Mouse (Mus musculus): ENCODE data around the gene Egfl8. TPM values are rescaled to one million over a fixed set of nuclear protein-coding genes. Genes with fewer than 3 reads are reported as not detected.

Gene Egfl8
- polyA plus RNA-seq, 2 experiments = 0.10 to 0.39 TPM

- no peak for ATAC-seq (ENCODE audit: insufficient read depth)
- Histone ChIP-seq H3K4me1 (replicated peaks; ENCODE audit: control insufficient read depth in 2 of 2, insufficient read depth in 2 of 2, low read length in 1 of 2) (peaks cover 5% of the 10 kb centered on the region in 2 experiments), H3K4me2 (ENCODE audit: low read depth) (no peak overlapping the region), H3K4me3 (ENCODE audit: insufficient read depth in 1 of 2, low read depth in 2 of 2, low read length in 2 of 2) (no peak overlapping the region), H3K27ac (no peak overlapping the region), H3K36me3 (replicated peaks; ENCODE audit: control insufficient read depth, insufficient read depth, low read depth) (no peaks in the 10 kb centered on the region), H3K9ac (replicated peaks) (no peak overlapping the region), H3K9me3 (ENCODE audit: control insufficient read depth, low read length) (no peaks in the 10 kb centered on the region), H3K27me3 (ENCODE audit: control insufficient read depth, insufficient read depth, low read length) (no peaks in the 10 kb centered on the region)
- DNase-seq (ENCODE audit: low read depth in 3 of 3, low spot score in 3 of 3) = no peak
- TF ChIP-seq EP300 (IDR thresholded peaks at IDR 0.05; ENCODE audit: low read depth) = no peak
- TF ChIP-seq CTCF (IDR thresholded peaks at IDR 0.05; ENCODE audit: low read depth) = no peak
- WGBS (ENCODE audit: insufficient replicate concordance) = 57% methylated on average over 7 of the region's 7 CpGs
Measured at GRCm38 (mm10) chr17:34583397-34583796, 32.4 kb downstream of the Egfl8 start.

DNA sequence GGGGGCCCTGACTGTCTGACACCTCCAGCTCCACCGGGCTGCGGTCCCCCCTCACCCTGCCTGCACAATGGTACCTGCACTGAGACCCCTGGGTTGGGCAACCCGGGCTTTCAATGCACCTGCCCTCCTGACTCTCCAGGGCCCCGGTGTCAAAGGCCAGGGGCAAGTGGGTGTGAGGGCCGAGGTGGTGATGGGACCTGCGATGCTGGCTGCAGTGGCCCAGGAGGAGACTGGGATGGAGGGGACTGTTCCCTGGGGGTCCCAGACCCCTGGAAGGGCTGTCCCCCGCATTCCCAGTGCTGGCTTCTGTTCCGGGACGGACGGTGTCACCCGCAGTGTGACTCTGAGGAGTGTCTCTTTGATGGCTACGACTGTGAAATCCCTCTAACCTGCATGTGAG lies 33.2 kb downstream of the Egfl8 start:
- no peak overlapping the region for H3K9ac ChIP-seq (replicated peaks)
- H3K4me3 ChIP-seq (ENCODE audit: insufficient read depth in 1 of 2, low read depth in 2 of 2, low read length in 2 of 2) = no peak overlapping the region
- TF ChIP-seq EP300 (IDR thresholded peaks at IDR 0.05; ENCODE audit: low read depth) = no peak
- TF ChIP-seq CTCF (IDR thresholded peaks at IDR 0.05; ENCODE audit: low read depth) = no peak
- H3K36me3 ChIP-seq (replicated peaks; ENCODE audit: control insufficient read depth, insufficient read depth, low read depth) = no peaks in the 10 kb centered on the region
- no peaks in the 10 kb centered on the region for H3K9me3 ChIP-seq (ENCODE audit: control insufficient read depth, low read length)
- H3K27ac ChIP-seq = no peak overlapping the region
- 74% methylated on average over 12 of the region's 12 CpGs for WGBS (ENCODE audit: insufficient replicate concordance)
- H3K4me1 ChIP-seq (replicated peaks; ENCODE audit: control insufficient read depth in 2 of 2, insufficient read depth in 2 of 2, low read length in 1 of 2) = no peaks in the 10 kb centered on the region; a peak in 1 of 4 replicates
- no peak overlapping the region for H3K4me2 ChIP-seq (ENCODE audit: low read depth)
- H3K27me3 ChIP-seq (ENCODE audit: control insufficient read depth, insufficient read depth, low read length) = no peaks in the 10 kb centered on the region
- no peak for DNase-seq (ENCODE audit: low read depth in 3 of 3, low spot score in 3 of 3)
- ATAC-seq (ENCODE audit: insufficient read depth) = no peak

DNA sequence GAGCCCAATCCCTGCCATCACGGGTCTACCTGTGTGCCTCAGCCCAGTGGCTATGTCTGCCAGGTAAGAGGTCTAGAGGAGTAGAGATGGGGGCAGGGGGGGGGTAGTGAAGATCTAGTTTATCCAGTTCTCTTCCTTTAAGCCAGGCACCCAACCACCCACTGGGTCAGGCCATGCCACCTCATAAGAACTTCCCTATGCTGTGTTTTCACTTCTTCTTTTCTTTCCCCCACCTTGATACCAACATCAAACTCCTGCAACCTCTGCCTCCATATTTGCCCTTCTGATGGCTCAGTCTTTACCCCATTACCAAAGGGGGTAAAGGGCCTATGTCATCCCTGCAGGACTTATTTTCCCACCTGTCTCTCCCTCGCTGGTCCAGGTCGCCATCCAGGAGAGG lies 37.7 kb downstream of the Egfl8 start:
- ATAC-seq (ENCODE audit: insufficient read depth) = no peak
- Histone ChIP-seq H3K4me1 (replicated peaks; ENCODE audit: control insufficient read depth in 2 of 2, insufficient read depth in 2 of 2, low read length in 1 of 2) (no peaks in the 10 kb centered on the region), H3K4me3 (ENCODE audit: insufficient read depth in 1 of 2, low read depth in 2 of 2, low read length in 2 of 2) (no peak overlapping the region), H3K27ac (no peak overlapping the region), H3K9ac (replicated peaks) (no peak overlapping the region), H3K27me3 (ENCODE audit: control insufficient read depth, insufficient read depth, low read length) (no peaks in the 10 kb centered on the region), H3K4me2 (ENCODE audit: low read depth) (no peak overlapping the region), H3K9me3 (ENCODE audit: control insufficient read depth, low read length) (no peaks in the 10 kb centered on the region), H3K36me3 (replicated peaks; ENCODE audit: control insufficient read depth, insufficient read depth, low read depth) (no peaks in the 10 kb centered on the region)
- TF ChIP-seq EP300 (IDR thresholded peaks at IDR 0.05; ENCODE audit: low read depth) = no peak
- no peak for TF ChIP-seq CTCF (IDR thresholded peaks at IDR 0.05; ENCODE audit: low read depth)
- no peak for DNase-seq (ENCODE audit: low read depth in 3 of 3, low spot score in 3 of 3)
- WGBS (ENCODE audit: insufficient replicate concordance) = 67% methylated on average over 3 of the region's 3 CpGs

DNA sequence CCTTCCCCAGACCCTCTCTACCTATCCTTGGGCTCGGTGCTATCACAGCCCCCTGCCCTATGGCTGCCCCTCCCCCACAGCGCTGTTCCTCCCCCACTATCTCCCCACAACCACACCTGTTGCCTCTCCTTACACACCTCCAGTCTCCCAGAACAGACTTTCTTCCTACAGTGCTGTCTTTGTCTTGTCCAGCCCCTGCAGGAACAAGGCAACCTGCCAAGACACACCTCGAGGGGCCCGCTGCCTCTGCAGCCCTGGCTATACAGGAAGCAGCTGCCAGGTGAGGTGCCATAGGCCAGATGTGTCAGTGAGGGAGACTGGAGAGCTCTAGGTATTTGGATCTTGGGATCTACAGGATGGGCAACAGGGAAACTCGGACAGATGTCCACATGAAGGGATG lies 39.2 kb downstream of the Egfl8 start:
- Histone ChIP-seq H3K4me2 (ENCODE audit: low read depth) (no peak overlapping the region), H3K9me3 (ENCODE audit: control insufficient read depth, low read length) (no peaks in the 10 kb centered on the region), H3K36me3 (replicated peaks; ENCODE audit: control insufficient read depth, insufficient read depth, low read depth) (no peaks in the 10 kb centered on the region), H3K4me1 (replicated peaks; ENCODE audit: control insufficient read depth in 2 of 2, insufficient read depth in 2 of 2, low read length in 1 of 2) (no peaks in the 10 kb centered on the region), H3K4me3 (ENCODE audit: insufficient read depth in 1 of 2, low read depth in 2 of 2, low read length in 2 of 2) (no peak overlapping the region), H3K27me3 (ENCODE audit: control insufficient read depth, insufficient read depth, low read length) (no peaks in the 10 kb centered on the region), H3K27ac (no peak overlapping the region), H3K9ac (replicated peaks) (no peak overlapping the region)
- ATAC-seq (ENCODE audit: insufficient read depth) (no peak), DNase-seq (ENCODE audit: low read depth in 3 of 3, low spot score in 3 of 3) (no peak)
- TF ChIP-seq CTCF (IDR thresholded peaks at IDR 0.05; ENCODE audit: low read depth) = no peak
- TF ChIP-seq EP300 (IDR thresholded peaks at IDR 0.05; ENCODE audit: low read depth) = no peak
- 60% methylated on average over 5 of the region's 5 CpGs for WGBS (ENCODE audit: insufficient replicate concordance)

GRCm38 (mm10) chr17:34572361-34572760 lies 43.4 kb downstream of the Egfl8 start:
- DNase-seq (ENCODE audit: low read depth in 3 of 3, low spot score in 3 of 3) (no peak), ATAC-seq (ENCODE audit: insufficient read depth) (no peak)
- Histone ChIP-seq H3K4me3 (ENCODE audit: insufficient read depth in 1 of 2, low read depth in 2 of 2, low read length in 2 of 2) (no peak overlapping the region), H3K4me2 (ENCODE audit: low read depth) (no peak overlapping the region), H3K27me3 (ENCODE audit: control insufficient read depth, insufficient read depth, low read length) (no peaks in the 10 kb centered on the region; the same call in 1 of the 2 replicates), H3K4me1 (replicated peaks; ENCODE audit: control insufficient read depth in 2 of 2, insufficient read depth in 2 of 2, low read length in 1 of 2) (no peaks in the 10 kb centered on the region), H3K36me3 (replicated peaks; ENCODE audit: control insufficient read depth, insufficient read depth, low read depth) (no peaks in the 10 kb centered on the region), H3K9me3 (ENCODE audit: control insufficient read depth, low read length) (no peaks in the 10 kb centered on the region), H3K9ac (replicated peaks) (no peak overlapping the region), H3K27ac (no peak overlapping the region)
- TF ChIP-seq EP300 (IDR thresholded peaks at IDR 0.05; ENCODE audit: low read depth) (no peak), CTCF (IDR thresholded peaks at IDR 0.05; ENCODE audit: low read depth) (no peak)
- 39% methylated on average over 15 of the region's 15 CpGs for WGBS (ENCODE audit: insufficient replicate concordance)

Measured in liver, embryonic 14.5 days (tissue).